Mouse (Mus musculus) forebrain, embryonic 10.5 days (tissue): Measurements from ENCODE around the gene Rock2. TPM values are rescaled to one million over a fixed set of nuclear protein-coding genes. Genes with fewer than 3 reads are reported as not detected.

Experiments
- DNase-seq: peaks from one replicate; pipeline ENCODE4 v3.0.0-alpha.2; 2017; ENCODE audit warnings: low spot score; ENCODE audit errors: extremely low spot score
- H3K27ac ChIP-seq: fragments of 300-500 bp; sonication (generic); 2 replicates; pipeline ENCODE4 v1.5.1; 2016; ENCODE audit warnings: mild to moderate bottlenecking
- H3K27me3 ChIP-seq: fragments of 300-500 bp; sonication (generic); 2 replicates; pipeline ENCODE4 v1.6.1; 2016; ENCODE audit warnings: mild to moderate bottlenecking; ENCODE audit not compliant: poor library complexity, severe bottlenecking
- H3K36me3 ChIP-seq: fragments of 300-500 bp; sonication (generic); replicated peaks from 2 replicates; pipeline ENCODE4 v1.6.1; 2016; ENCODE audit warnings: mild to moderate bottlenecking, moderate library complexity
- H3K4me1 ChIP-seq: fragments of 300-500 bp; sonication (generic); 2 replicates; pipeline ENCODE4 v1.6.1; 2016
- H3K4me3 ChIP-seq: fragments of 300-500 bp; sonication (generic); 2 replicates; pipeline ENCODE4 v1.5.1; 2016; ENCODE audit warnings: mild to moderate bottlenecking, moderate library complexity
- H3K9me3 ChIP-seq: fragments of 300-500 bp; sonication (generic); 2 replicates; pipeline ENCODE4 v1.6.1; 2016; ENCODE audit warnings: mild to moderate bottlenecking, moderate library complexity
- WGBS: fragments of 180-500 bp; shearing (Covaris S2); methylation state at CpG from one replicate; pipeline ENCODE4 v1.1.7; 2016; 5-methylcytosine and 5-hydroxymethylcytosine counted together
- polyA plus RNA-seq: library from polyadenylated mRNA; unstranded; fragments of >200 nt; fragmentation: Nextera tagmentation; extraction: Ambion mirVana; gene quantifications from 2 replicates; pipeline ENCODE4 v1.2.1, GENCODE M21; 2016

Rock2 gene
- polyA plus RNA-seq, 1 experiment from 2014 or later, result 10.5 TPM

- Histone ChIP-seq H3K27ac (no peak overlapping the region), H3K4me3 (no peak overlapping the region), H3K9me3 (no peaks in the 10 kb centered on the region), H3K36me3 (peaks cover 47% of the 10 kb centered on the region), H3K27me3 (no peaks in the 10 kb centered on the region), H3K4me1 (no peaks in the 10 kb centered on the region)
- 92% methylated on average over 2 of the region's 2 CpGs for WGBS
- no peak for DNase-seq
Measured at GRCm38 (mm10) chr12:16927889-16928288, 33.2 kb downstream of the Rock2 start.

GRCm38 (mm10) chr12:16934423-16934822, 39.7 kb downstream of the Rock2 start:
- Histone ChIP-seq H3K4me3 (no peak overlapping the region), H3K4me1 (no peaks in the 10 kb centered on the region), H3K9me3 (no peaks in the 10 kb centered on the region), H3K27me3 (no peaks in the 10 kb centered on the region), H3K36me3 (peaks cover 48% of the 10 kb centered on the region), H3K27ac (no peak overlapping the region)
- WGBS, result 91% methylated on average over 1 of the region's 1 CpGs
- DNase-seq, result no peak

- H3K27me3 ChIP-seq, result no peaks in the 10 kb centered on the region
- no peak overlapping the region for H3K27ac ChIP-seq
- H3K4me3 ChIP-seq, result no peak overlapping the region
- DNase-seq, result no peak
- H3K4me1 ChIP-seq, result no peaks in the 10 kb centered on the region
- 93% methylated on average over 3 of the region's 3 CpGs for WGBS
- H3K9me3 ChIP-seq, result no peaks in the 10 kb centered on the region
- H3K36me3 ChIP-seq, result peaks cover 36% of the 10 kb centered on the region
Measured at GRCm38 (mm10) chr12:16941976-16942375, 47.3 kb downstream of the Rock2 start.

DNA sequence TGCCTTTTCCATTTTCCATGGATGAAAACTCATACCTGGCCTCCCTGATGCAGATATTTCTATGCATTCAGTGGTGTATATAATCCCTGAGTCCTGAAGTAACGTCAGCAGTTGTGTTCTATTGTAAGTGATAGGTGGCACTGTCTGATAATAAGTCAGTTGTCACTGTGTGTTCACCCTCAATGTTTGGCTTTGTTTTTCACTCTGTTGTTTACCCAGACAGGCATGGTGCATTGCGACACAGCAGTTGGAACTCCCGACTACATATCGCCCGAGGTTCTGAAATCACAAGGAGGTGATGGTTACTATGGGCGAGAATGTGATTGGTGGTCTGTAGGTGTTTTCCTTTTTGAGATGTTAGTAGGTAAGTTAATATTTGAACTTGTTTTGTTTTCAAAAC, 53.5 kb downstream of the Rock2 start:
- peaks cover 54% of the 10 kb centered on the region for H3K36me3 ChIP-seq
- 95% methylated on average over 6 of the region's 6 CpGs for WGBS

GRCm38 (mm10) chr12:16958851-16959250, 64.2 kb downstream of the Rock2 start:
- H3K27me3 ChIP-seq, result no peaks in the 10 kb centered on the region
- H3K36me3 ChIP-seq, result peaks cover 81% of the 10 kb centered on the region
- no peak overlapping the region for H3K27ac ChIP-seq
- no peaks in the 10 kb centered on the region for H3K9me3 ChIP-seq
- H3K4me1 ChIP-seq, result no peaks in the 10 kb centered on the region
- WGBS, result 69% methylated on average over 1 of the region's 1 CpGs
- no peak for DNase-seq
- H3K4me3 ChIP-seq, result no peak overlapping the region

More for the DNA sequence above, 53.5 kb downstream of the Rock2 start:
- no peak for DNase-seq
- no peak overlapping the region for H3K27ac ChIP-seq
- H3K27me3 ChIP-seq, result no peaks in the 10 kb centered on the region
- H3K9me3 ChIP-seq, result no peaks in the 10 kb centered on the region
- no peaks in the 10 kb centered on the region for H3K4me1 ChIP-seq
- H3K4me3 ChIP-seq, result no peak overlapping the region

GRCm38 (mm10) chr12:16963354-16963753, 68.7 kb downstream of the Rock2 start:
- Histone ChIP-seq H3K27ac (no peak overlapping the region), H3K4me3 (no peak overlapping the region), H3K36me3 (peaks cover 80% of the 10 kb centered on the region), H3K4me1 (no peaks in the 10 kb centered on the region), H3K9me3 (no peaks in the 10 kb centered on the region), H3K27me3 (no peaks in the 10 kb centered on the region)
- WGBS, result 84% methylated on average over 2 of the region's 2 CpGs
- DNase-seq, result no peak

DNA sequence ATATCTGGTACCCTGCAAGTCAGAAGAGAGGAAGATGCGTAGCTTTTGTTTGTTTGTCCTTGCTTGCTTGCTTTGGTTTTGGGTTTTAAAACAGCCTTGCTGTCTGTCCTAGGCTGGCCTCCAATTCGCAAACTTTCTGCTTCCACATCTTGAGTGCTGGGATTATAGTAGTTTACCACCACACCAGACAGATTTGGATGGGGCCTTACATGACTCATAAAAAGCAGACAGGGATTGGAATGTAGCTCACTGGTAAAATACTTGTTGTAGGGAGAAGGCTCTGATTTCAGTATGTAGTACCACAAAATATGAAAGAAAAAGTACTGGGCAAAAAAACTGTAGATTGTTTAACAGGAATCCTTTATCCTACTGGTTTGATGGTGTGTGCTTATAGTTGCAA, 72.1 kb downstream of the Rock2 start:
- H3K9me3 ChIP-seq, result no peaks in the 10 kb centered on the region
- WGBS, result 96% methylated on average over 2 of the region's 2 CpGs
- H3K27me3 ChIP-seq, result no peaks in the 10 kb centered on the region
- DNase-seq, result no peak
- no peak overlapping the region for H3K27ac ChIP-seq
- peaks cover 77% of the 10 kb centered on the region for H3K36me3 ChIP-seq
- no peak overlapping the region for H3K4me3 ChIP-seq
- no peaks in the 10 kb centered on the region for H3K4me1 ChIP-seq

DNA sequence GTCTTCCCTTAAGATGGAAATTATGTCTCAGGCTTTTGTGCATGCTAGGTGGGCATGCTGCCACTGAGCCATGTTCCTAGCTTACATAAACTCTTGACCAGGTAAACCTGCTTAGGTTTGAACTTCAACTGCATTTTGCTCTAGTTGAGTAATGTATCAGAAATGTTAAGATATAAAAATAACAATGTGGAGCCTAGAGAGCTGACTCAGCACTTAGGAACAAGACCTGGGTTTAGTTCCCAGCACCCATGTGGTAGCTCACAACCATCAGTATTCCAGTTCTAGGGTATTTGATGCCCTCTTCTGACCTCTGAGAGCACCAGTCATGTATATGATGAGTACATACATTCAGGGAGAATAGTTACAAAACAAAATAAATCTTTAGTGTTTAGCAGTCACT, 82.4 kb downstream of the Rock2 start:
- H3K9me3 ChIP-seq, result no peaks in the 10 kb centered on the region
- no peak for DNase-seq
- no peaks in the 10 kb centered on the region for H3K4me1 ChIP-seq
- H3K4me3 ChIP-seq, result no peak overlapping the region
- no peak overlapping the region for H3K27ac ChIP-seq
- peaks cover 95% of the 10 kb centered on the region for H3K36me3 ChIP-seq
- no peaks in the 10 kb centered on the region for H3K27me3 ChIP-seq

DNA sequence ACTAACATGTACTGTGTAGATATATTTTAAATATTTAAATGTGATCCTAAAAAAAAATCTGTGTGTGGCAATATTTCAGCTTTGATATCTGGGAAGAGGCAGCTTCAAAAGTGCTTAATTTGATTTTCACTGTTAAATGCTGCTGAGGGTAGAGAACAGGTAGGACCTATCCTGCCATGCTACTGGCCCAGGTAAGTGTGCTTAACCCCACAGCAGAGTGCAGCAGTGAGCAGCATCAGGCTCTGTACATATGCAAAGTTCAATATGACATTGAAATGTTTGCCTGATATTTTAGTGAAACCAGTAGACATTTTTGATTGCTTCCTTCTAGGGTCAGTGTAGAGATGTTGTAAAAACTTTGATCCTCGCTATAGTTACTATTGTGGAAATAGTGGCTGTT, 91.1 kb downstream of the Rock2 start:
- no peaks in the 10 kb centered on the region for H3K27me3 ChIP-seq
- no peak overlapping the region for H3K4me3 ChIP-seq
- no peaks in the 10 kb centered on the region for H3K9me3 ChIP-seq
- H3K4me1 ChIP-seq, result no peaks in the 10 kb centered on the region
- WGBS, result 96% methylated on average over 1 of the region's 1 CpGs
- no peak for DNase-seq
- no peak overlapping the region for H3K27ac ChIP-seq
- peaks cover 59% of the 10 kb centered on the region for H3K36me3 ChIP-seq

- H3K27me3 ChIP-seq, result no peaks in the 10 kb centered on the region
- H3K9me3 ChIP-seq, result no peaks in the 10 kb centered on the region
- no peak for DNase-seq
- peaks cover 18% of the 10 kb centered on the region; the same call in 1 of the 2 replicates for H3K36me3 ChIP-seq
- 85% methylated on average over 2 of the region's 2 CpGs for WGBS
- H3K27ac ChIP-seq, result no peak overlapping the region
- H3K4me3 ChIP-seq, result no peak overlapping the region
- H3K4me1 ChIP-seq, result no peaks in the 10 kb centered on the region
Measured at GRCm38 (mm10) chr12:16991376-16991775, 96.7 kb downstream of the Rock2 start.

GRCm38 (mm10) chr12:16992355-16992754, 97.7 kb downstream of the Rock2 start:
- DNase-seq, result no peak
- Histone ChIP-seq H3K27me3 (peaks cover 3% of the 10 kb centered on the region), H3K4me3 (no peak overlapping the region), H3K36me3 (peaks cover 11% of the 10 kb centered on the region; the same call in 1 of the 2 replicates), H3K27ac (no peak overlapping the region), H3K9me3 (no peaks in the 10 kb centered on the region), H3K4me1 (no peaks in the 10 kb centered on the region)
- WGBS, result 87% methylated on average over 2 of the region's 2 CpGs

DNA sequence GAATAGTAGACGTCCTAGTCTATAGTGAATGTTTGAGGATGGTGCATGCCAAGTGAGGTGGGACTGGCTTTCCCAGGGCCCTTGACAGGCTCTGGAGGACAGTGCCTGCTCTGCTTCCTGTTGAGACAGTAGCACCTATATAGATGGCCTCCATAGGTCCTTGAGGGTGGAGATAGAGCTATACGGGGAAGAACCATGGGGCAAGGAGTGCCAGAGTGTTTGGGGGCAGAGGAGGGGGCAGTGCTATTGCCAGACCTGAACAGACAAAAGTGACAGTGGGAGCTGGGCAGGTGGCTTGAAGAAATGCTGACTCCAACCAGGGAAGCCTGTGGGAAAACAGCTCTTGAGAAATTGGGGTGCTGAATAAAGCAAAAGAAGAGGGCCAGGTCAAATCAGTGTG, 99.6 kb downstream of the Rock2 start:
- DNase-seq, result no peak
- Histone ChIP-seq H3K27me3 (peaks cover 22% of the 10 kb centered on the region), H3K9me3 (no peaks in the 10 kb centered on the region), H3K36me3 (peaks cover 7% of the 10 kb centered on the region; the same call in 1 of the 2 replicates), H3K4me3 (no peak overlapping the region), H3K4me1 (peaks cover 13% of the 10 kb centered on the region), H3K27ac (no peak overlapping the region)
- 84% methylated on average over 2 of the region's 2 CpGs for WGBS

- Histone ChIP-seq H3K27ac (no peak overlapping the region), H3K4me3 (no peak overlapping the region), H3K4me1 (peaks cover 30% of the 10 kb centered on the region), H3K9me3 (no peaks in the 10 kb centered on the region), H3K36me3 (peaks cover 3% of the 10 kb centered on the region; the same call in 1 of the 2 replicates), H3K27me3 (peaks cover 42% of the 10 kb centered on the region)
- WGBS, result 77% methylated on average over 5 of the region's 5 CpGs
- DNase-seq, result no peak
Measured at GRCm38 (mm10) chr12:16996281-16996680, 101.6 kb downstream of the Rock2 start.

DNA sequence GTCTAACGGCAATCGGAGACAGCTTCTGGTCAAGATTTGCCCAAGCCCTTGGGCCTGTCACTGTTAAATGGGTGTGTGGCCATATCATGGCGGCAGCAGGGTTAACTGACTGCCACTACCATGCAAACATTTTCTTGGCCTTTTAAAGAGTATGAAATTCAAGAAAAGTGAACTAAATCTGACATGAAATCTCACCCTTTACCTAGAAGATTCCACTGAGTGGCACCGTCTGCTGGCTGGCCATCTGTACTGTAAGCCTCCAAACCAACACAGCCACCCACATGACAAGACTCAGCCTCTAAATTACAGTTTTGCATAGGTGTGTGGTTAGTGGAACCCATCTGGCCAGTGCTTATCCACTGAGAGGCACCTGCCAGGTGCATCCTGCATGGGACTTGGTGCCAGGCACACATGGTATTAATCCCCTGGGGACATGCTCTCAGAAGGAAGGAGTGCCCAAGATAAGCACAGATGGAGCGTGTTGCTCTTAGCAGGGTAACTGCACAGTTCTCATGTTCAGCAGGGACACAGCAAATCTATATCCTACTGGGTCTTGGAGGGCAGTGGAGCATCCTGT, 102.3 kb downstream of the Rock2 start:
- WGBS, result 92% methylated on average over 5 of the region's 5 CpGs
- H3K9me3 ChIP-seq, result no peaks in the 10 kb centered on the region
- no peak overlapping the region for H3K4me3 ChIP-seq
- no peak for DNase-seq
- H3K27ac ChIP-seq, result no peak overlapping the region
- H3K4me1 ChIP-seq, result peaks cover 32% of the 10 kb centered on the region
- peaks cover 3% of the 10 kb centered on the region; the same call in 1 of the 2 replicates for H3K36me3 ChIP-seq
- H3K27me3 ChIP-seq, result peaks cover 49% of the 10 kb centered on the region
